Mouse (Mus musculus) adipocyte (in vitro differentiated cells): ENCODE data around the gene Tlr11.

Source experiments
- DNase-seq: peaks from one replicate; pipeline ENCODE4 v3.0.0-alpha.2; 2016; ENCODE audit warnings: low spot score

Tlr11 gene

DNA sequence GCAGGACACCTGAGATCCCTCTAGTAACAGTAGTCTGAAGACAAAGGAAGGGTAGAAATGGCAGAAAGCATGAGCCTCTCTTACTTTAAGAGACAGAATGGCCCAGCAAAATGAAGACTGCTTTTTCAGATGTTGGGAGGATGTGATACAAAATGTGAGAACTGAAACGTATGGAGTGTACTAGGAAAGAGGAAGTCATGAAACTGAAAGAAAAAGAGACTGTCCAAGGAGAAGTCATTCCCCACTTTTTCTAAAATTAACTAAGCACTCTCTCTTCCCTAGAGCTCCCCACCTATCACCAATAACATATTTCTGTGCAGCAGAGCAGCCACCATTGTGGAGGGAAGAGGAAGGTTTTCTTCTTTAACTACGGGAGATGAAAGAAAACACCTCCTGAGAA lies at the start of gene Tlr11:
Gene Tlr11, plus strand, starts transcription at position 322 of the 400 bp plus-strand sequence.
- DNase-seq = no peak

DNA sequence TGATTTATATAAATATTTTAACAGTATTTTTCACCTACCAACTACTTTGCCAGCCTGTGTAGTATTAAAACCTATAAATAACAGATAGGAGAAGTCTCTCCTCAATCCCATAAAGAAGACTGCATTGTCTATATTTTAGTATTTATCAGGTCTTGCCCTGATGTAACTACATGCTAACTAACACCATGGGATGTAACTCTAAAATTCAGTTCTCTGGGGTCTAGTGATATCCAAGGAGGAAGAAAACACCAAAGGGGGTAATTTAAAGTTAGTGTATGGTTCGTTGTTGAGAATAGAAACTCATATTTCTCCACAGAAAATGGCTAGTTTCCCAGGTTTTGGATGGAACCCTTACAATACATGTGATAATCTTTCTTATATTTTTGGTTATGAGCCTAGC lies 31.1 kb upstream of the Tlr11 start, which contains the start of gene Olfr734:
Gene Olfr734, minus strand, starts transcription at position 101 of the 400 bp plus-strand sequence.
- no peak for DNase-seq

DNA sequence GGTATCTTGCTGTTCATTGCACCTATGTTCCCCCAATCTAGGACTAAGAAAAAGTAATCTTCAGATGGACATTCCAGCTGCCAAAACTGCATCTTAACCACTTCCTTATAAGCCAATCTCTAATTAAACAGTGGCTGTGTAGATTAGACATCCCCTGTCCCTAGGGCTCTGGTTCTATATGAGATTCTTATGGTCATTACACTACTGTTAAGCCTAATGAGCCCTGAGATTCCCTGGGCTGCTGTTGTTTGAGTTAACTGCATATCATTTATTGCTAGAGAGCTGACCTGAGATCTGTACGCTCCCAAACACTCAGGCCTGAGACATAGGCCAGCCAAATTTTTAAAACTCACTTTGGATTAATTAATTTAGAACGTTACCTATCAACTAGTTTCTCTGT lies 8.9 kb upstream of the Tlr11 start, which contains the start of gene Olfr735:
Gene Olfr735, minus strand, starts transcription at position 77 of the 400 bp plus-strand sequence.
- DNase-seq = no peak

DNA sequence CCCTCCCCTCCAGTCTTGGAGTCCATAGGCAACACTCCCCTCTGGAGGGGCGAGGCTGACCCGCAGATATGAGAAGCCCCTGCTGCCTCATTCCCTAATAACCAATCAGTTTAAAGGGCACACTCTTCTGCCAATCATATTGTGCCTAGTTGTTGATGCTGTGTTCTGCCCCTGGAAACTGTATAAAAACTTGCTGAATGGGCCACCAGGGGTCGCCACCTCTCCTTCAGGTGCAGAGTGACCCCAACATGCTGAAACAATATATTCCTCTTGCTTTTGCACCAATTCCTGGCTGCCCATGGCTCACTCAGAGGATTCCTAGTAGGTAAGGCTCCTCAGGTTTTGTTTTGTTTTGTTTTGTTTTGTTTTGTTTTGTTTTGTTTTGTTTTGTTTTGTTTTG lies 5.3 kb upstream of the Tlr11 start:
- no peak for DNase-seq

DNA sequence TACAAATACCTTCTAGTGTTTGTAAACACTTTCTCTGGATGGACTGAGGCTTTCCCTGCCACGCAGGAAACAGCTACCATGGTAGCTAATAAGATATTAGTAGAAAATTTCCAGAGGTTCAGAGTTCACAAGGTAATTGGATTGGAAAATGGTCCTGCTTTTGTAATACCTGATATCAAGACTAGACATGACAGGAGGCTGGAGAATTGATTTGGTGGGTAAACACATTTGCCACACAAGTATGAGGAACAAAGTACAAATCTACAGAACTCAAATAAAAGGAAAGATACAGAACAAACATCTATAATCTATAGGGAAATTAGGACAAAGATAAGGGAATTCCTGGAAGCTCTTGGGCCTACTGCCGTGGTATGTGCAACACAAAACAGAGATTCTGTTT lies 989 bp upstream of the Tlr11 start:
- no peak for DNase-seq

DNA sequence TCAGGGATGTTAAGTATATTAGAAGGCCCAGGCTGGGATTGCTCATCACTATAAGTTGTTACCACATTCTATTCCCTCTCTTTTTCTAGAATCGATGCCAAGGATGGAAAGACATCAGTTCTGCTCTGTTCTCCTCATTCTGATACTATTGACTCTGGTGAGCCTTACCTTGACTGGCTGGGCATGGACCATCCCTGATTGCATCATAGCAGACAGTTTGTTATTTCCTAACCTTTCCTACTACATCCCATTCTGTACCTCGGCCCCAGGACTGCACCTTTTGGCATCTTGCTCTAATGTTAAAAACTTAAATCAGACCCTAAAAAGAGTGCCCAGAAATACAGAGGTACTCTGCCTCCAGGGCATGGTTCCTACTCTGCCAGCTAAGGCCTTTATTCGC lies 2.8 kb downstream of the Tlr11 start:
- no peak for DNase-seq

DNA sequence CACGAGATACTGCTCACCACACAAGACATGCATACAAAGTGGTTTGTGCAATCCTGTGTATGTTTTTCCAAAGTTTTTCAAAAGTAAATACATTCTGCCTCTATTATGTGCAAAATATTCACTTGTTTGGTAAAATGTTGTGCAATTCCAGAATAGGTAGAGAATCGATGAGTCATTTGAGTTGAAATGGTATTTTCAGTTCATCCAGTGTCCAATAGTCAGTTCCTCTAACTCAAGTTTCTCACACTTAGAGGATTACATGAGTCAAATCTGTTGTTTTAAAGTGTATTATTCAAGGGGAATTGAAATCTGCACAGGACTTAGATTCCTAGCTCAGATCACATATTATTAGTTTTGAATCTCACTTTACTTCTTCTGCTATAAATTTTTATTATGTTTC lies 5.8 kb downstream of the Tlr11 start:
- DNase-seq = no peak

DNA sequence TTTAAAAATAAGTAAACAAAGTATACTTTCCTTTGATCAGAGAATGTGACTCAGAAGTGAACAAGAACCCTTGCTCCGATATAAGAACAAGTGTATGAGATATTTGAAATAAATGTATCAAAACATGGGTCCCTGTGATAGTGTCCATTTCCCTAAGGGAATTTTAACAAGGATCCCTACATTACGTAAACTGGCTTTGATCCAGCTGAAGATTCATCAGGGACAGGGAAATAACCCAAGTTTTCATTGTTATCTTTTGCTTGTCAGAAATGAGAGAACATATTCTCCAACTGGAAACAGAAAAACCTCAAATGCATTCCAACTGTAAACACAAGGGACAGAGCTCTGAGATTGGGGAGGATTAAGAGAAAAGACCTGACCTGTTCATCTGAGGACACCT lies 23.1 kb downstream of the Tlr11 start, which contains the start of gene Olfr736:
Gene Olfr736, plus strand, starts transcription at position 301 of the 400 bp plus-strand sequence.
- DNase-seq = no peak

DNA sequence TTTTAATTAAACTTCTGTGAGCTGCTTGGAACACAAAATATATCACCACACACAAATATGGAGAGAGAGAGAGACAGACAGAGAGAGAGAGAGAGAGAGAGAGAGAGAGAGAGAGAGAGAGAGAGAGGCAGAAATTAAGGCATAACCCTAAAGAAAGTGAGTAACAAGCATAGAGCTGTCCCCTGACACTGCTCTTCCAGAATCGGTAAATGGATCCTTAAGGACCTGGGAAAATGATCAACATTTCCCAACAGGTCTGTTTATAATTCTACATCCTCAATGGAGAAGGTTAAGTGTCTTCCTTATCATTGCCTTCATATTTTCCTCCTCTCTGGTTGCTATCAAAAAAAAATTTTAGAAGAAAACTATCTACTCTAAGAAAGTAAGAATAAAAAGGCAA lies 49.6 kb downstream of the Tlr11 start, which contains the start of gene Olfr738:
Gene Olfr738, plus strand, starts transcription at position 301 of the 400 bp plus-strand sequence.
- no peak for DNase-seq
